In genomic region chr13:44238308-44238707, GRCm38 (mm10) we compare ENCODE assay signal across 8 mouse cellular contexts.
DNase-seq lines count a peak whose midpoint lies in the region; ATAC-seq lines count a peak whose summit lies in the region.

No protein-coding gene starts in this region.

- no peak overlapping the region for H3K4me3 ChIP-seq in heart, embryonic 14.5 days (ENCODE audit: control insufficient read depth in 1 of 2, insufficient read depth in 1 of 2, low read depth in 1 of 2, low read length in 2 of 2)

- H3K9me3 ChIP-seq in heart, embryonic 14.5 days (ENCODE audit: control insufficient read depth, low read length): no peaks in the 10 kb centered on the region

- no peak for DNase-seq in heart, adult 8-10 months (ENCODE audit: low spot score)
- DNase-seq in urinary bladder, postnatal 14 days (ENCODE audit: low spot score): peak; percentile 32
- DNase-seq in urinary bladder, postnatal 10 days (ENCODE audit: low spot score): no peak
- peak; percentile 37 to 49 for DNase-seq in frontal cortex, postnatal 14 days (ENCODE audit: low spot score in 2 of 2)
- peak; percentile 87 for DNase-seq in left cerebral cortex, postnatal 4 days
- DNase-seq in thymus, postnatal 14 days: no peak

- H3K36me3 ChIP-seq in heart, embryonic 14.5 days (ENCODE audit: control insufficient read depth, insufficient read depth, low read length): no peaks in the 10 kb centered on the region

- H3K27me3 ChIP-seq in heart, embryonic 14.5 days (ENCODE audit: control insufficient read depth, insufficient read depth, low read length): no peaks in the 10 kb centered on the region

- H3K4me2 ChIP-seq in heart, embryonic 14.5 days (ENCODE audit: low read length): no peak overlapping the region

- no peak; the same call in 1 of the 2 replicates for ATAC-seq in heart, embryonic 14.5 days (ENCODE audit: insufficient number of reproducible peaks, insufficient read depth, low FRiP score, low read depth)
- no peak for ATAC-seq in monocyte, adult 5-6 weeks (replicated peaks; ENCODE audit: insufficient number of reproducible peaks, low FRiP score, low TSS enrichment, poor library complexity, severe bottlenecking)

- peak overlapping the region; percentile 50 to 58 for H3K27ac ChIP-seq in heart, embryonic 14.5 days (replicated peaks in 1 of 2; ENCODE audit: control insufficient read depth in 1 of 2, insufficient read depth in 1 of 2, low read depth in 2 of 2, low read length in 2 of 2)

- H3K9ac ChIP-seq in heart, embryonic 14.5 days (ENCODE audit: low read length): peak overlapping the region; percentile 27; the same call in 1 of the 2 replicates

- intact Hi-C loops in left cerebral cortex, postnatal 4 days (cut with DNase I): loop anchor here (10.0 kb wide), 1 partner anchor 496 kb away; no protein-coding TSS in a partner anchor

- 29% methylated on average over 11 of the region's 11 CpGs for WGBS in heart, embryonic 14.5 days

- H3K4me1 ChIP-seq in heart, embryonic 14.5 days (ENCODE audit: control insufficient read depth in 2 of 2, insufficient read depth in 2 of 2, low read length in 2 of 2): peaks cover 12 to 16% of the 10 kb centered on the region in 2 experiments

Comparison
In these comparisons a context has a peak if more than half of its experiments do, and no peak if none do; other contexts are left out.
1. DNase-seq: peak in urinary bladder, postnatal 14 days (single experiment), frontal cortex, postnatal 14 days (2 of 2) and left cerebral cortex, postnatal 4 days (single experiment); none in heart, adult 8-10 months (single experiment), urinary bladder, postnatal 10 days (single experiment) and thymus, postnatal 14 days (single experiment).